Mouse (Mus musculus) midbrain, embryonic 11.5 days (tissue): ENCODE results near the gene Sema5b. TPM values are rescaled to one million over a fixed set of nuclear protein-coding genes. Genes with fewer than 3 reads are reported as not detected.

Experiments
- ATAC-seq: fragments of 200-750 bp; cut with Nextera tagmentation; 2 replicates; pipeline ENCODE4 v1.8.0; 2017; ENCODE audit warnings: moderate TSS enrichment, moderate library complexity; ENCODE audit not compliant: low FRiP score
- DNase-seq: peaks from one replicate; pipeline ENCODE4 v3.0.0; 2015; ENCODE audit warnings: low spot score; ENCODE audit errors: missing footprints
- H3K27ac ChIP-seq: fragments of 300-500 bp; sonication (generic); 2 replicates; pipeline ENCODE4 v1.5.1; 2014; ENCODE audit warnings: low read depth, low read length
- H3K27me3 ChIP-seq: fragments of 300-500 bp; sonication (generic); 2 replicates; pipeline ENCODE4 v1.6.1; 2014; ENCODE audit warnings: mild to moderate bottlenecking, low read length, moderate library complexity, mixed read lengths; ENCODE audit not compliant: control insufficient read depth, insufficient read depth
- H3K36me3 ChIP-seq: fragments of 300-500 bp; sonication (generic); 2 replicates; pipeline ENCODE4 v1.6.1; 2014; ENCODE audit warnings: mild to moderate bottlenecking, low read length, moderate library complexity, mixed read lengths; ENCODE audit not compliant: control insufficient read depth, insufficient read depth
- H3K4me1 ChIP-seq: fragments of 300-500 bp; sonication (generic); 2 replicates; pipeline ENCODE4 v1.6.1; 2014; ENCODE audit warnings: low read length; ENCODE audit not compliant: control insufficient read depth, insufficient read depth
- H3K4me2 ChIP-seq: fragments of 300-500 bp; sonication (generic); 2 replicates; pipeline ENCODE4 v1.6.1; 2014; ENCODE audit warnings: mild to moderate bottlenecking, moderate library complexity
- H3K4me3 ChIP-seq: fragments of 300-500 bp; sonication (generic); 2 replicates; pipeline ENCODE4 v1.5.1; 2014; ENCODE audit warnings: low read depth, low read length
- H3K9ac ChIP-seq: fragments of 300-500 bp; sonication (generic); 2 replicates; pipeline ENCODE4 v1.6.1; 2014; ENCODE audit warnings: low read length
- H3K9me3 ChIP-seq: fragments of 300-500 bp; sonication (generic); 2 replicates; pipeline ENCODE4 v1.6.1; 2016; ENCODE audit warnings: low read length; ENCODE audit not compliant: control insufficient read depth
- WGBS: fragments of 180-500 bp; shearing (Covaris S2); extraction: QIAGEN DNeasy Blood & Tissue Kit; methylation state at CpG from one replicate; pipeline ENCODE4 v1.1.7; 2014; 5-methylcytosine and 5-hydroxymethylcytosine counted together
- polyA plus RNA-seq: library from polyadenylated mRNA; unstranded; fragments of >200 nt; fragmentation: Nextera tagmentation; extraction: Ambion mirVana; gene quantifications from 2 replicates; pipeline ENCODE4 v1.2.1, GENCODE M21; 2014

Gene Sema5b
- polyA plus RNA-seq, 1 experiment from 2014 or later: 31.1 TPM

DNA sequence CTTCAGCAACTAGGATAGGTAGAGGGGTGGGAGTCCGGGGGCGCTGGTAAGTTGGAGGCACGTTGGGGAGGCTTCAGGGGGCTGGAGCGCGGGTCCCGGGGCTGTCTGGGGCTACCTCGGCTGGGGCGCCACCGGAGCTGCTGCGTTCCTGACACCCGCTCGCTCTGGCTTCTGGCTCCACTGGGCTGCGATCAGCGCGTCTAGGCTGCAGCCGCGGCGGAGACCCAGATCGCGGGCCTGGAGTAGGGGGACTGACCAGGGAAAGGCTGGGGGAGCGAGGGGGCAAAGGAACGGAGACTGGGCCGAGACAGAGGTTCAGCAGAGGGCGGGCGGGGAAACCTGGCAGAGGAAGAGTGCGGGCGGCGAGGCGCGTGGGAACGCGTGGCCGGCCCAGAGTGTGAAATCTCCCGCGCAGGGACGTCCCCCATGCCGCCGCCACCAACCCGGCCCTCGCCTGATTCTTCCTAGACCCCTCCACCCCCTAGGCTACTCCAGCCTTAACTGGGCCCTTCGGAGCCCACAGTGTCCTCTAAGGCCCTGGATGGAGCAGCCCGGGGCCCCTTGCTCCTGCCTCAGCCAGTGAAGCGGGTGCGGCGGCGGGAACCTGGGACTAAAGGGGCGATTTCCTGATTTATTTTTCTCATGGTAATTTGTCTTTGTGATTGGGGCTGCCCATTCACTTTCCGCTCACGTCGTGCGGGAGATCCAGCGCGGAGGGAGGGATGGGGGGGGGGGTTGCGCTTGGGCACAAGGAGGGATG lies 896 bp downstream of the Sema5b start:
- Histone ChIP-seq H3K4me2 (peak overlapping the region; percentile 54), H3K27me3 (peaks cover 4% of the 10 kb centered on the region; the same call in 1 of the 2 replicates), H3K9ac (peak overlapping the region; percentile 96), H3K9me3 (no peaks in the 10 kb centered on the region), H3K36me3 (peaks cover 7% of the 10 kb centered on the region; the same call in 1 of the 2 replicates), H3K4me3 (peak overlapping the region; percentile 91), H3K27ac (peak overlapping the region; percentile 87), H3K4me1 (peaks cover 8% of the 10 kb centered on the region)
- WGBS: under 1% methylated on average over 43 of the region's 54 CpGs
- ATAC-seq (peak; percentile 66), DNase-seq (no peak)

DNA sequence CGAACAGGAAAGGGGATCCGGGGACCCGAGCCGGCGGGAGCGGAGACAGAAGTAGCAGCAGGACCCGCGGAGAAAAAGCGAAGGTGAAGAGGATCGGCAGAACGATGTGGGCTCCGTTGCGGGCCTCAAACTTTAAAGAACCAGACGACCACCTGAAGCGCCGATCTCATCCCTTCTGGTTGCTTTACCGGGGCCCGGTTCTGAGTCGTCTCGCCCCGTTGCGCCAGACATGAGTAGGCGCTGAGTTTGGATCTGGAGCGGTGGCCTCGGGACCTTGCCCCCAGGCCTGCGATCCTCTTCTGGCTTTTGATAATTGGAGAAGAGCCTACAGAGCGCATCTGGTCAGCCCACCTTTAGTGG lies 1.5 kb downstream of the Sema5b start:
- H3K4me1 ChIP-seq: peaks cover 8% of the 10 kb centered on the region
- H3K27me3 ChIP-seq: peaks cover 4% of the 10 kb centered on the region; the same call in 1 of the 2 replicates
- WGBS: 0% methylated on average over 27 of the region's 27 CpGs
- H3K9ac ChIP-seq: peak overlapping the region; percentile 96
- H3K9me3 ChIP-seq: no peaks in the 10 kb centered on the region
- H3K27ac ChIP-seq: peak overlapping the region; percentile 27; the same call in 1 of the 2 replicates
- peak overlapping the region; percentile 91 for H3K4me3 ChIP-seq
- H3K36me3 ChIP-seq: peaks cover 7% of the 10 kb centered on the region; the same call in 1 of the 2 replicates
- DNase-seq (peak; percentile 97), ATAC-seq (no peak)
- peak overlapping the region; percentile 54 for H3K4me2 ChIP-seq

DNA sequence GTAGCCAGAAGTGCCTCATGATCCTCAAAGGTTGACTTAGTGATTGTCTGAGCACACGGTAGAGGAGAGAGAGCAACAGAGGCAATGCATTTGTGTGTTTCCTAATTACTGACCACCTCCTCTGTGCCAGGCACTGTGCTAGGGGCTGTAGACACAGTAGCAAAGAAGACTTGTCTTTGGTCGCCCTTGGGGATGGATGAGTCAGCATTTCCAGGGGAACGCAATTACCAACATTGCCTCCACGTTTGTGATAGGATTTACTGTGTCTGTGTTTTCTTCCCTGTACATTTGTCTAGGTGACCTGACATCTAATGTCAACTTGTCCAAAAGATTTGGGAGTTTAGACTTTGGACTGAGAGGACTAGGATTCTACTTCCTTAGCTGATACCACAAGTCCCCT lies 4.8 kb downstream of the Sema5b start:
- Histone ChIP-seq H3K4me2 (no peak overlapping the region), H3K4me3 (no peak overlapping the region), H3K27ac (no peak overlapping the region), H3K4me1 (peaks cover under 1% of the 10 kb centered on the region; the same call in 1 of the 2 replicates), H3K9me3 (no peaks in the 10 kb centered on the region), H3K27me3 (no peaks in the 10 kb centered on the region), H3K9ac (no peak overlapping the region), H3K36me3 (peaks cover 8% of the 10 kb centered on the region)
- DNase-seq: no peak
- no peak for ATAC-seq
- 79% methylated on average over 4 of the region's 4 CpGs for WGBS

DNA sequence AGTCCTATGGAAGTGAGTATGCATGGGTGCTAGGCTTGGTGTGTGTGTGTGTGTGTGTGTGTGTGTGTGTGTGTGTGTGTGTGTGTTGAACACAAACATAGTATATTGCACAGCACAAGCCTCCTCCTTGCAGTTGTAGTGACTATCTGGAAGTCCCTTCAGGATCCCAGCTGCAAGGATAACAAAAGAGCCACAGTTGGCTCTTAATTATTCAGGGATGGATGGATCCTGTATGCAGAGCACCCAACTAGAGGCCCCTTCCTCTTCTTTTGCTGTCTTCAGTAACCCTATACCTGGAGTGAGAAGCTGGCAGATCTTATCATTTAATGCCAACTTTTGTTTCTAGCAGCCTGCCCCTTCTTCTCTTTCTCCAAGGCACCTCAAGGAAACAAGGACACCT lies 7.0 kb downstream of the Sema5b start:
- no peak overlapping the region for H3K4me2 ChIP-seq
- no peaks in the 10 kb centered on the region for H3K4me1 ChIP-seq
- no peak overlapping the region for H3K27ac ChIP-seq
- H3K36me3 ChIP-seq: peaks cover 12% of the 10 kb centered on the region
- H3K27me3 ChIP-seq: no peaks in the 10 kb centered on the region
- no peak overlapping the region for H3K4me3 ChIP-seq
- ATAC-seq (no peak), DNase-seq (no peak)
- no peaks in the 10 kb centered on the region for H3K9me3 ChIP-seq
- no peak overlapping the region for H3K9ac ChIP-seq

DNA sequence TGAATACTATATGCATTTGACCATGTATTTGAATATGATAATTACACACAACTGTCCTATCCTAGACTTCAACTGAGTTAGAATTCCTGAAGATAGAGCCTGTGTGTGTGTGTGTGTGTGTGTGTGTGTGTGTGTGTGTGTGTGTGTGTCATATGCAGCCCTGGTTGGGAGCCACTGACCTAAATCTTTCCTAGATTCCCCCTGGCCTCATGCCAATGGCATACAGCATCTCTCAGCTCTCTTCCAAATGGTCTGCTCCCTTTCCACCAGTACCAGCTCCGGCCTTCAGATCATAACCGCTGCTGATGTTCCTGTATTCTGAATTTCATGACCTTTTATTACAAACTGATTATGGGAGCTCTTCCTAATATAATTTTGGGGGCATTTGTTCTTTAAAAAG lies 8.4 kb downstream of the Sema5b start:
- Histone ChIP-seq H3K4me2 (no peak overlapping the region), H3K27ac (no peak overlapping the region), H3K9ac (no peak overlapping the region), H3K4me1 (no peaks in the 10 kb centered on the region), H3K27me3 (no peaks in the 10 kb centered on the region), H3K36me3 (peaks cover 9% of the 10 kb centered on the region; the same call in 1 of the 2 replicates), H3K9me3 (no peaks in the 10 kb centered on the region), H3K4me3 (no peak overlapping the region)
- no peak for DNase-seq
- 88% methylated on average over 2 of the region's 2 CpGs for WGBS
- no peak for ATAC-seq

DNA sequence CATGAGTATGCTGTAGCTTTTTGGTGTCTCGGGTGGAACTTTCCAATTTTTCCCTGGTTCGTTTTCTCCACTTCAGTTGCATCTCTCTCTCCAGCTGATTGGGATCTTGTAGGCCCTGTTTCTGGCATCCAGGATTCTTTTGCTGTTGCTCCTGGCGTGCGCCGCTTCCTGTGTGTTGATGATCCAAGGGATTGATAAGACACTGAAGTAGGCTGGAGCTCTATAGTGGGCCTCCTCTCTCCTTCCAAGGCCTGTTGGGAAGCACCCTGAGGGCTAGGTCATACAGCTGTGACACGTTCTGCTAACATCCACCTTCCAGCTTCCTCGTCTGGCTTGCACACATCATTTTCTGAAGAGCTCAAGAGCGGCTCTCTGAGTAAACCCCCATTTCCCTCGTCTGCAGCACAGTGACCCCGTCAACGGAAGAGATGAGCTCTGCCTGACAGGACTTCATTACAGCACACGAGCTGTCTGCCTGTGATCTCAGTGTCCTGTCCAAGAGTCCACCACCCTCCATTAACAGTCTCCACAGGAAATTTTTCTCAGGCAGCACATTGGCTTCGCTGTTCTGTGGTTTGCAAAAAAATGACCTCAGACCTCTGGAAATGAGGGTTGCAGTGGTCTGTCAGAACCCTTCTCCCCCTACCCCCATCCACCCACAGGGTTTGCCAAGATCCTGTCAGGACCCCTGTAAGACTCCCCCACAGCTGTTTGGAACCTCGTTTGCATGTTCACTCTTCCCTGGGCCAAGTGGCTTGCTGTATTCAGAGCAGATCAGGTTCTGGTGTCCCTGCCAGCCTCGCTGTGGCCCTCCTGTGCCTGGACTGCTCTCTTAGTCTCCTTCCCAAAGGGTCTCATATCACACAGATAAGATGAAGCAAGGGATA lies 14.9 kb downstream of the Sema5b start:
- WGBS: 85% methylated on average over 15 of the region's 15 CpGs
- Histone ChIP-seq H3K9ac (no peak overlapping the region), H3K9me3 (no peaks in the 10 kb centered on the region), H3K4me2 (no peak overlapping the region), H3K27ac (no peak overlapping the region), H3K36me3 (peaks cover 2% of the 10 kb centered on the region; the same call in 1 of the 2 replicates), H3K27me3 (no peaks in the 10 kb centered on the region), H3K4me3 (no peak overlapping the region), H3K4me1 (peaks cover 10% of the 10 kb centered on the region)
- DNase-seq: no peak
- no peak for ATAC-seq

DNA sequence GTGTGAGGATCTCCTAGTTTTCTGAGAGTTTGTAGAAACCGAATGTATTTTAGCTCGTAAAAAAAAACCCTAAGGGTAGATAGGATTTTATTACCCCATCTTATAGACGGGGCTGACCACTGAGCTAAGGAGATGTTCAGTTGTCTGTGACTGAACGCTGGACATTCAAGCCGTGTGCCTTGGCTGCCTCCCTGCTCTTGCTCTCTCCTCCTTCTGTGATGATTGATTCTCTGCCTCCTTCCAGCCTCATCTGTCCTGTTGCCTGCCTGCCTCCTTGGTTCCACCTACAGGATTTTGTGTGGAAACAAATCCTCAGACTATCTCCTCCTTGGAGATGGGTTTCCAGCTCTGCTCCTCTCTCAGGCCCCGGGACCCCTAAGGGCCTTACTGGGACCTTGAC lies 16.1 kb downstream of the Sema5b start:
- WGBS: 85% methylated on average over 6 of the region's 6 CpGs
- no peak overlapping the region for H3K27ac ChIP-seq

DNA sequence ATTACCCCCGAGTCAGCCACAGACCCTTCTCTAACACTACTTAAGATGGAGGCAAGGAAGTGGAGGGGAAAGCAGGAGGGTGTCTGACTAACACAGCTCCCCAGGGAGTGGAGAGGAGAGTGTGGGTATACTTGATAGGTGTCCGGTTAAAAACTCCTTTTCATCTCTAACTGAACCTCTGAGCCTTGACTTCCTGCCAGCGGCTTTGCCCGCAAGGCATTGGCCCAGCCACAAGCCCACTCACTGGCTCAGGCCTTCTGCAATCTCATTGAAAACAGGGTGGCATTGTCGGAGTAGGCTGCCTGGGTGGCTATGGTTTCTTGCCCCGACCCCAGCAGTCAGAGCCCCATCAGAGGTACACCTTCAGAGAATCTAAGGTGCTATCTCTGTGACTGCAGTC lies 20.6 kb downstream of the Sema5b start:
- Histone ChIP-seq H3K9me3 (no peaks in the 10 kb centered on the region), H3K9ac (no peak overlapping the region), H3K27ac (no peak overlapping the region), H3K4me3 (no peak overlapping the region), H3K27me3 (no peaks in the 10 kb centered on the region), H3K36me3 (no peaks in the 10 kb centered on the region; the same call in 1 of the 2 replicates), H3K4me1 (peaks cover 22% of the 10 kb centered on the region), H3K4me2 (no peak overlapping the region)
- DNase-seq (no peak), ATAC-seq (no peak)
- 84% methylated on average over 6 of the region's 6 CpGs for WGBS

More for the DNA sequence above, 16.1 kb downstream of the Sema5b start:
- H3K36me3 ChIP-seq: peaks cover 2% of the 10 kb centered on the region; the same call in 1 of the 2 replicates
- H3K4me2 ChIP-seq: no peak overlapping the region
- DNase-seq: no peak
- no peaks in the 10 kb centered on the region for H3K9me3 ChIP-seq
- no peaks in the 10 kb centered on the region for H3K27me3 ChIP-seq
- no peak overlapping the region for H3K9ac ChIP-seq
- no peak overlapping the region for H3K4me3 ChIP-seq
- peaks cover 10% of the 10 kb centered on the region for H3K4me1 ChIP-seq
- no peak for ATAC-seq
